Mouse (Mus musculus) kidney, adult 11 months (tissue): ENCODE measurements around the gene Dlg3.

Experiments
- DNase-seq: peaks from one replicate; pipeline ENCODE4 v3.0.0; 2022

Dlg3 gene

DNA sequence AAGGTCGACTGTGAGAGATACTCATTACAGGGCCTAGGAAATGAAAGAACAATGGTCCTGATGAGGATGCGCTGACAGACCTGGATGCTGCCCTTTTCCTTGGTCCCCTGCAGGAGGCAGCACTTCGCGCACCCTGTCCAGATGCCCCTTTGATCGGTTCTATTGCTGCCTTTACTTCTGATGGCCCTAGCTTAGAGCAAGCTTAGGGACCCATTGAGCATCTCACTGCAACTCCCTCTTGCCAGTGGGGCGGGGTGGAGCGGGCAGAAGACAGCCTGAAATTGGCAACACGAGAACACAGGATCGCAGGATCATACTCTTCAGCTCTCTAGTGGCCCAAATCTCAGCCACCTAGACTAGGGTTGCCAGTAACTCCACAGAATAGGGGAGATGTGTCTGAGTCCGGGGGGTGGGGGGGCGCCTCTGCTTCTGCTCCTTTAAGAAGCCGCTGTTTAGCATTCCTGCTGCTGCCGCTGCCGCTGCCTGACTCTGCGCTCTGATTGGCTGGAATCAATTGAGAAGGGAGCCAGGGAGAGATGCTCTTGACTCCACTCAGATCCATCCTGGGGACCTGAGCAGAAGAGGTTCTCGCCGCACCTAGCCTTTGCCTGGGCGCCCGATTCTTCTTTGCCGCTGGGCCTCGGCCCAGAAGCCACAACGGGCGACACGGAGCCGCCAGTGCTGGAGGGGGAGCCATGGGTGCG, at the start of gene Dlg3:
Dlg3 (plus strand) TSS at position 542 of the 704 bp plus-strand sequence.
- no peak for DNase-seq

DNA sequence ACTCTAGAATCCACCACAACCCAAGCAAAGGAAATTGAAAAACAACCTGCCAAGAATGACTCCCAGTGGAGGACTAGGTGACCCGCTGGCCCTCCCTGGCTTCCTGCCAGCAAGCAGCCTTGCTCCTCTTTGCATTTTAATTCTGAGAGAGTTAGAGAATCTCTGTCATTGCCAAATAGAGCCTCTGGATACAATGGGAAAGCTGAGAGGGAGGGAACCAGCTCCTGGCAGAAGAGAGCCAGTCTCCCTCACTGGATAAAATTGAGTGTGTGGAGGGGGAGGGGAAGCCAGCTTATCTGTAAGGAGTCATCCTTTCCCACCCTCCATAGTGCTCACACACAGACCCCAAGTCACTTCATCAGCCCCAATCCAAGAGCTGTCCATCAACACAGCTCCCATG, 38.6 kb upstream of the Dlg3 start:
- DNase-seq = peak; percentile 36

DNA sequence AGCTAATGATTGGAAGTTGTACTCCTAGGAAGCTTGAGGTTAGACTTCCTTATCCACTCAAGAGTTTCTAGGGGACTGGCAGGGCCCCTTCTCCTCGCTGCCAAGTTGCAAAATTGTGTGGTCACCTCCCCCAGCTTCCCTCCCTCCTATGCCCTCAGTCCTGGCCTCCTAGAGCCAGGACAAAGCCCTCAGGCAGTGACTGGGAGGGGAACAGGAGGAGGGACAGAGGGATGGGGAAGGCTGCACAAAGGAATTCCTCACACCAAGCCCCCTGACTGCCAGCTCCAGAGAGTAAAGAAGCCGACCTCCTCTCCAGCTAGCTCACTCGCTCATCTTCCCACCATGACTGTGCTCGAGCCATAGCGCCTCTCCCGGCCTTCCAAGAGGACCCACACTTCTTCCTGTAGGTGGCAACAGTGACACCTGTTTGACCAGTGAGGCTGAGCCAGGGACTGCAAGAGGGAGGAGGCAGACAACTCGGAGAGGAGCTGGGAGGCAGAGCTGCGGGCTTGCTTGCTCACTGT, 37.8 kb upstream of the Dlg3 start, which contains the start of gene Gdpd2:
Gdpd2 (plus strand) TSS at position 209 of the 524 bp plus-strand sequence.
- DNase-seq = peak; percentile 41

DNA sequence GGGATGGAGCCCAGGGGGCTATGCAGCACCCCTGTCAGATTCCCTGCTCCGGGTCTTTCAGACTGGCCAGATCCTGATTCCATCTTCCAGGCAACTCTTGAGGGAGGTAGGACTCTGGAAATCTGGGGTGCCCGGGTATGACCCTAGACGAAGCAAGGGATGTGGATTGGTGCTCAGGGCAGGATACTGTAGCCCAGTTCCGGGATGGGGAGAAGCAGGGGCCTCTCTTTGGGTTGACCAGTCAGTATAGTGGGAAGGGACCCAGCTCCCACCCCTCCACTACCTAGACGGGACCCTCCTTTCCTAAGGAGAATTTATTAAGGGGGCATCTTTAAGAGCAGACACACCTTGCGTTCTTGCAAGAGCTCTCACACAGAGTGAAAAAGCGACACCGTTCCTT, 37.3 kb upstream of the Dlg3 start:
- DNase-seq = no peak

DNA sequence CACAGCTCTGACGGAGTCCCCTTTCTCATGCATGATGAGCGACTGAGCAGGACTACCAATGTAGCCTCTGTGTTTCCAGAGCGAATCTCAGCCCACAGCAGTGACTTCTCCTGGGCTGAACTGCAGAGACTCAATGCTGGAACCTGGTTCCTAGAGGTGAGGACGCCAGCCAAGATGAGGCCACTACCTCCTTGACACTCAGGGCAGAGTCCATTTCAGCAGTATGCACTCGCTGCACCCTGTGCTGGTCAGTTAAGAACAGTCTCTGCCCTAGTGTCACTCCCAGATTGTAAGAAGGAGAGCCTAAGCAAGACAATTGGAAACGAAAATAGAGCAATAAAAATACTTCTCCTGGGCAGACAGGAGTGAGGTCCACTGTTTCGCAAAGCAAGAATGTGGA, 33.2 kb upstream of the Dlg3 start:
- DNase-seq = peak; percentile 64

DNA sequence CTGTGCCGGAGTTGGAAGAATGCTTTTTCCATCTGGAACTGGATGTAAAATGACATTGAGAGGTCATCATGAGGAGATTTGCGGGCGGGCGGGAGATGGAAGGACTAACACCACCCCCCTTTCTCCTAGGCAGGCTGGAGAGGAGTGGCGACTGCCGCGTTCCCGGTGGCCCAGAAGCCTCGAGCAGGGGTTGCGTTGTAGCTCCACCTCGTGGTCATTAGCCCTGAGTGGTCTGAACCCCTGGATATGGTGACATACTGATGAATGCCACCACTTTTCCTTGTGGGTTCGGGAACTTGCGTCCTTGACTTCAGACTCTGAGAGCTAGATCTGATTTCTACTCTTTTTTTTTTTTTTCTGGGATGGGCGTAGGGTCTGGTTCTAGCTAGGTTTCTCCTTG, 28.6 kb upstream of the Dlg3 start:
- peak; percentile 42 for DNase-seq

DNA sequence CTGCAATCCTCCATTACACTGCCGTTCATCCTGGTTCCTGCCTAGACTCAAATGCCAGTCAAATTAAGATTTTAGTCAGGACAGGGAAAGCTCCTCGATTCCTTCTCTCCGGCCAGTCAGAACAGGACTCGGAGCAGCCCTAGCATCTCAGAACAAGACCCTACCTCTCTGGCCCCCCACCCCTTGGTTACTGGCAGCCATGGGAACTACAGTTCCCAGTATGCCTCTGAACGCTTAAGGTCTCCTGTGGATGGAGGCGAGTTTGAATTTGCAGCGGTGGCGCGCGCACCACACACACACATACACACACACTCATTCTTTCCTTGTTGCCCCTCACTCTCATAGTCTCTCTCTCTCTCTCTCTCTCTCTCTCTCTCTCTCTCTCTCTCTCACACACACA, 28.1 kb upstream of the Dlg3 start:
- no peak for DNase-seq

DNA sequence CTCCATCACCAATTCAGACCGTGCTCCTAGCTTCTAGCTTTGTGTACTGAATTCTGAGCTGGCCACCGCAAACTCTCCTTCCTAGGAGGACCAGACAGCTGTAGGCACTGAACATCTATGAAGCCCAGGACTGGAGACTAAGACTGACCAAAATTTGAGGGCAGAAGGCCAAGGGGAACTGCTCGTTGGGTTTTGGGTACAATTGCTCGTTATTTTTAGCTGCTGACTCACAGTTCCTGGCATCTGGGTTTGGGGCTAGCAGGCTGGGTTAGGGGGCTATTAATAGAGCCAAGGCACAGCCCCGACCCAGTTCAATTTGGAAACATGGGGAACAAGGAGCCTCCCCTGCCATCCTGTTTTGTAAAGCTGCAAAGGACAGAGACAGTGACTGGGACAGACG, 26.7 kb upstream of the Dlg3 start:
- DNase-seq = no peak

DNA sequence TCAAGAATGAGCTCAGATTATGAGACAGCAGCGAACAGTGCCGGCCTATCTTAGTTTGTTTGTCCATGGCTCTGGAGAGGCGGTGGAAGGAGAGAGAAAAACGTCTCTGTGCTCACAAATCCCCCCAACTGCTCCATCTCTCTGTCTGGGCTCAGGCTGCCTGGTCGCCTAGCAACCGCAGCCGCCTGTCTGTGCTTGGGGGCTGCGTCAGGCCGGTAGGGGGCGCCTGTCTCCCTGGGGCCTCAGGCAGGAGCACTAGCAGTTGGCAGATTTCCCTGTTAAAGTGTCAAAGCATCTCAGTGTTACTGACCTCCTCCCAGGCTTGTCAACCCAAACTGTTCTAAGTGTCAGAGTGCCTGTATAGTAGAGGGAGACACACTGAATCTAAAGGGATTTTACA, 25.6 kb upstream of the Dlg3 start:
- no peak for DNase-seq

DNA sequence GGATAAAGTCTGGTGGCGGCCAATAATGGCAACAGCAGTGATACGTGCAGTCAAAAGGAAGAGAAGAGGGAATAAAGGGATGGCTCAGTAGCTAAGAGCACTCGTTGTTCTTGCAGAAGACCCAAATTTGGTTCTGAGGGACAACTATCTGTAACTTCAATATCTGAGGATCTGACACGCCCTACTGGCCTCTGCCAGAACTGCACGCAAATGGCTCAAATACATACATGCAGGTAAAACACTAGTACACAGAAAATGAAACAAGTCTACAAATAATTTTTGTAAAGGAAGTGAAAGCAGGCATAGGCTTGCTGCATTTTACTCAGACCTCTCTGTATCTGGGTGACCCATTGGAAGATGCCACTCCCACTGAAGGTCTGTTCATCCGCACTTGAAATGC, 1.7 kb upstream of the Dlg3 start:
- no peak for DNase-seq

DNA sequence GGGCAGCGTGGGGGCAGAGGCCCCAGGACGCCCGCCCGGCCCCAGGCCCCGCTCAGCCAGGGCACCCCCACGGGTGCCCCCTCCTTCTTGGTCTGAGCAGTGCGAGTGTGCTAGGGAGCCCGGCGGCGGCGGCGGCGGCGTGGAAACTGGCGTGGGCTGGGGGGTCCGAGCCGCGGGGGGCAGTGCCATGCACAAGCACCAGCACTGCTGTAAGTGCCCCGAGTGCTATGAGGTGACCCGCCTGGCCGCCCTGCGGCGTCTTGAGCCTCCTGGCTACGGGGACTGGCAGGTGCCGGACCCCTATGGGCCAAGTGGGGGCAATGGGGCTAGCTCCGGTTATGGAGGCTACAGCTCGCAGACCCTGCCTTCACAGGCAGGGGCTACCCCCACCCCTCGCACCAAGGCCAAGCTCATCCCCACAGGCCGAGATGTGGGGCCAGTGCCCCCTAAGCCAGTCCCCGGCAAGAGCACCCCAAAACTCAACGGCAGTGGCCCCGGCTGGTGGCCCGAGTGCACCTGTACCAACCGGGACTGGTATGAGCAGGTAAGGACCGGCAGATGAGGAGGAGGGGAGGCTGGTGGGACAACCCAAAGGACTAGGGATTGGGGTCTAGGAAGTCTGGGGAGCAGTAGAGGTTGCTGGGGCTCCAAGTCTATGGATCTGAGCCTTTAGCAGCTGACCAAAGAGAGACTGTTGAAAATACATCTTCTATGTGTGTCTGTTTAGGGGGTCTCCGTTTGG, 534 bp downstream of the Dlg3 start:
- no peak for DNase-seq

DNA sequence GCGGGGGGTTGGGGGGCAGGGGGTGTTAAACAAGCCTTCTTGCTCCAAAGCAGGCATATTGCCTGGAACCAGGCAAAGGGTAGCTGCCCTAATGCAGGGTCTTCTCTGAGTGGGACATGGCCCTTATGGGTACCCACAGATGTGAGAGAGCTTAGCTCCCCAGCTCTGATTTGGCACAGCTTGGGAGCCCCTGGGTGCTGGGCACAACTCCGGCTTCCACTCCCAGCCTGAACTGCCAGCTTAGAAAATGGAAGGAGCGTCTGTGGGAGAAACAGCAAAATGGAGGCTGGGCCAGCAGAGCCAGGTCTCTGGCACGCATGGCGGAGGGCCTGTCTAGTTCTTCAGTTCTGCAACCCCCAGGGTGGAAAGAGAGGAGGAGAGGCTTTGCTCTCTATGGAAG, 1.8 kb downstream of the Dlg3 start:
- no peak for DNase-seq

DNA sequence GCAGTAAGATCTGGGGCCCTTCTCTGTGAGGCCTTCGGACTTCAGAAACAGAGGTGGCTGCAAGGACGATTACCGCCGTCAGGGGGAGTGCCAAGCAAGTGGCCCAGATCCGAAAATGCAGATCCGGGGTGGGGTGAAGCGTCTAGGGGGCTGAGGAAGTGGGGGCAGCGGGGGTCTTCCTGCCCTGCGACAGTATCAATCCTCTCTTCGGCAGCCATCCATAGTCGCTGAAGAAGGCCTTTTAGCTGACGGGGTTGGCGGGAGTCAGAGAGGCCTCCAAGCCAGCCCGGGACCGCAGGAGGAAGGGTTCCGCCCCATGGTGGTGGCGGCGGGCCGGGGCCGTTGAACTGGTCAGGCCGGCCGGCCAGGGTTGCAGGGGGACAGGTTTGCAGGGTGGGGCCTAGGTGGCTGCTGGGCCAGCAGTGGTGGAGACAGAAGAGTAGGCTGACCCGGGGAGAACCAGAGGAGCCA, 6.9 kb downstream of the Dlg3 start:
- DNase-seq = peak; percentile 51

DNA sequence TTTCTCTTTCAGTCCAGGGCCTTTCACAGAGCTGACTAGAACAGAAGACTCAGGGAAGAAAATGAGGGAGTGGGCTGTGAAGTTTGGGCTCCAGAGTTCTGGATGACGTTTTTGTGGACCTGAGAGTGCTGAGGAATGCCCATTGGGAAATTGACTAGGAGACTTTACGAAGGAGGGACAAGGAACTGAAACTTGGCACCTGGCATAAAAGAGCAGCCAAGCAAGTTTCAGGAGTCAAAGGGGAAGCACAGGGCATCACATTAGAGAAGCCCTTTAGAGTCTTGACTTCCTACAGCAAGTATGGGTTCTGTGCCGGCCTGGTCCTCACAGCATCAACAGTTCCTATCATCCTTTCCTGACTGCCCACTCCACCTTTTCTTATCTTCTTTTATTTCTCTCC, 7.9 kb downstream of the Dlg3 start:
- DNase-seq = no peak

DNA sequence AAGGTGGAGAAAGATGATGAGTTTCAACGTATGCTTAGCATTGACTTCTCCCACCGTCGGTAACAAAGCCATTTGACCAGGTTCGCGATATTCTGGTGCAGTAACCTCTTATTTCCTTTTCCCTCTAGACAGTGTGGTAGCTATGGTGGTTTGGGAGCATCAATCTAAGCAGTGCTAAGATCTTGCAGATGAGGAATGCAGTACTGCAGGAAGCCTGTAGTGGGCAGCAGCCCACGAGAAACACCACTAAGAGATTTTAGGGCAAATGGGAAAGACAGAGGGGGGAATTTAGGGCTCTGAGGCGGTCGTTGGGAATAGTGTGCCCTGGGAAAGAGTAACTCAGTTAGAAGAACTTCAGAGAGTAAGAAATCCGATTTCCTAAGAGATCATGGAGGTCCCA, 9.0 kb downstream of the Dlg3 start:
- no peak for DNase-seq

DNA sequence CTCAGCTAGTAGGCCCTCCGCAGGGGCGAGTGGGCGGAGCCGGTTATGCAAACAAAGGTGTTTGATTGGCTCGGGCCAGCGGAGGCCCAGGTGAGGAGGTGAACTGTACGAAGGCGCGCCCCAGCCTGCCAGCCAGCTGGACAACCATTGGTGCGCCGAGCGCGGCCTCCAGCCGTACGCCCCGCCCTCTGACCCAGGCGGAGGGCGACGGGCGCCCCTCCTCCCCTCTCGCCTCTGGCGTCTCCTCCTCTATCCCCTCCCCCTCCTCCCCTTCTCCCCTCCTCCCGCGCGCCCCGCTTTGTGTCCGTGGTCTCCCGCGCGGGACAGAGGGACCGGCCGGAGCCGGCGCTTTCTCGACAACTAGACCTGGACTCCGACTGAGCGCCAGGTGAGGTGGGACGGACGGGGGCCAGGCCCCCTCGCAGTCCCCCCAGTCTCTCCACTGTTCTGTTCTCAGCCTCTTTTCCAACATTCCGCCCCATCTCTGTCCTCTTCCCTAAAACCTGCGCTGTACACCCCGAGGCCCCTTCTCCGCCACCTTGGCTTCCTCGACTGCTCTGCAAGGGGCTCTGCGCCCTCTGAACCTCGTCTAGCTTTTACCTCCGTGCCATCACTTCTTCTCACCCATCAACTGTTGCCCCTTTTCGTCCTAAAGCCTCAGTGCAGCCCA, 9.6 kb downstream of the Dlg3 start:
- peak; percentile 91 for DNase-seq

DNA sequence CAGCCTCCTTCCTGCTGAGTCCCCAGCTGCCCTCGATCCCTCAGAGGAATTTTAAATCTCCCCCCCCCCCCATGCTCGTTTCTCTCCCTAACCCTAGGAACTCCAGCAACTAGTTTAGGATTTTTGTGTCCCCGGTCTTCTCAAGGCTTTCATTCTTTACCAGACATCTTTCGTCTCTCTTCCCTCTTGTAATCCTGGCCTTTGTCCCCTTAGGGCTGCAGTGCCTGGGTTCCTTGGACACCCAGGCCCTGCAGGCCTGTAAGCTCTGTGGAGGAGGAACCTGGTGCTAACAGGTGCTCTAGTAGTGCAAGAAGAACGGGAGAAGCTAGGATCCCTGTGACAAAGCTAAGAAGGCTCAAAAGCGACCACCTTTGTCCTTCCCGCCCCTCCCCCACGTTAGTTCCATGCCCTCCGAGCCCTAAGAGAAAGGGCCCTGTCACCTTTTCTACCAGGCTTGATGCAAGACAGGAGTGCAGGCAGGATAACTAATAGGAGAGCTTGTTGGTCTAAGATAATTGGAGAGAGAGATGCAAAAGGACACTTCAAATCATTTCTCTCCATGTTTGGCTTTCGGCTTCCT, 10.2 kb downstream of the Dlg3 start:
- no peak for DNase-seq

DNA sequence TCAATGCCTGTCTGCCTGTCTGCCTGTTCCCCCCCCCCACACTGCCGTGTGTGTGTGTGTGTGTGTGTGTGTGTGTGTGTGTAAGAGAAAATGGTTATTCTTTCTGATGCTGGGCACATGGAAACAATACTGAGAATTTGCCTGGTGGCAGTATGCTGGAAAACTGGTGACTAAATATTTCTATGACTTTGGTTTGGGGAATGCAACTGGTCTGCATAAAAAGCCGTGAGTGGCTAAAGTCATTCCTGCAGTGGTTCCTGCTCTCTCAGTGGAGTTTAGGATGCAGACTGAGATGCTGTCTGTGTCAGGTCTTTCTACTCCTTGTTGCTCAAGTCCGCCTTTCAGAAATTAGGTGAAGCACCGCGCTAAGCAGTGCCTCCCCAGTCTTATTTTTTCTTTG, 10.9 kb downstream of the Dlg3 start:
- DNase-seq = no peak

DNA sequence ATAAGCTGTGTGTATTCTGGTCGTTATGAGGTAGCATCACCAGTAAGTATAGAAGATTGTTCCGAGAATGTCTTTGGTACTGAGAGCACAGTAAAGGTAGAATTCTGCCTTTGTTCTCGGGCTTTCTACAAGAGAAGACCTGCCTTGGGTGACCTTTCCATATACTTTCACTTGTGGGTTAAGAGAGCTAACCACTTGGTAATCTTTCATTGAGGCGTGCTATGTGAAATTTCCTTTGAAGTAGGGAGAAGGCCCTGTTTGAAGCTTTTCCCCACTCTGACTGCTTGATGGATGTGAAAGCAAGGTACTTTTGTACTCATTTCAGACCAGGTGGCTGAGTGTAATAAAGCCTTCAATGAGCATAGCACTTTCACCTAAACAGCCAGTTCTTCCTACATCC, 21.8 kb downstream of the Dlg3 start:
- DNase-seq = no peak

DNA sequence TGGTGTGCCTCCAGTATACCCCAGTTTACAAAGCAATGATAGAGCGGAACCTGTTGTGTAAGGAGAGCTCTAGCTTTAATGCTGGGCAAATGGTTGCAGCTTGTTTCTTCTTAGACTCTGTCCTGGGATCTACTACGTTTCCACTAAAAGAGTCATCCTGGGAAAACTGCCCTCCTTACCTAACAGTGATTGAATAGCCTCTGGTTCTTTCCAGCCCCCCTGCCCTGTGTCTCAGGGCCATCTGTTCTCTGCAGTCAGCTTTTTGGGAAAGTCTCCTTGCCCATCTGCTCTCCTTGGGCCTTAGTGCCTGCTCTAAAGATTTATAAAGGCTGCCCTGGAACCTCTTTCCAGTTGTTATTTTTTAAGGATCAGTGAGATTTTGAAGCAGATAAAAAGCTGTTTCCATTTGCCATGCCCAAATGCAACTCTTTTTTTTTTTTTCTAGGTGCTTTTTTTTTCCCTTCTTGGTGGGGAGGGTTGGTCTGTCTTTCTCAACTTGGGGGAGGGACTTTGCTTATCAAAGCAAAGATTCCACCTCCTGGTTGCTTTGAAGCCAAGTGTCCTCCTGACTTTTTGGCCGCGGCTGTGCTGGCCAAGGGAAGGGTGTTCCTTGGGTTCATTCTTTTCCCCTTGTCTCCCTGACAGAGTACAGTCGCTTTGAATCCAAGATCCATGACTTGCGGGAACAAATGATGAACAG, 28.7 kb downstream of the Dlg3 start:
- no peak for DNase-seq

DNA sequence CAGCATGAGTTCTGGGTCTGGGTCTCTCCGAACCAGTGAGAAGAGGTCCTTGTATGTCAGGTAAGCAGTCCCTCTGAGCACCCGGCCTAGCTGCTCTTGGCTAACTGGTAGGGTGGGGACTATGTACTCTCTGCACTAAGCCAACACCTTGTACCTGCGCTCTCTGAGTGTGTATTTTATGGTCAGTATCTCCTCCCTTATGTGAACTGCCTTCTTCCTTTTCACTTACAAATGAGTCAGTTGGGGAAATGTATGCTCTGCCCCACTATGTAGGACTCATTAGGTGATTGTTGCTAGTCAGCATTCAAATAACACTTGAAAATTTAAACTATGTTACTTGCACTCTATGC, 29.2 kb downstream of the Dlg3 start:
- DNase-seq = no peak

DNA sequence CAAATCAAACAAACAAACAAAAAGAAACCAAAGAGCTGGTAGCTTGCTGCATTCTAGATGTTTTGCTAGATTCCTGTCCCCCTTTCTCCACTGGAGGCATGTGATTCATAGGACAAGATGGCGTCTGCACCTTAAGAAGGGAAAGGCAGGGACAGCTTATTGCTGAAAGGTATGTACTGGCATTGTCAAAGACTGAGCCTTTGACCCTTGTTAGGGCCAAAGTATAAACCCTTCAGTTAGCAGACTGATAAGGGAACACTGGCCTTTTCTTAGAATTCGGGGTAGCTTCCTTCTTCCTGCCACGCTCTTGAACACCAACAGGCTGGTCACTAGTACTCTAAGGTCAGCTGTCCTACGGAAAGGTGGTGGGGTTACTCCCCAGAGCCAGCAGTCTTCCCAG, 29.8 kb downstream of the Dlg3 start:
- no peak for DNase-seq
